19 mouse cellular contexts compared by ENCODE assay signal in genomic region chr2:130015196-130015595, GRCm38 (mm10). TPM values are rescaled to one million over a fixed set of nuclear protein-coding genes. Genes with fewer than 3 reads are reported as not detected.
DNase-seq lines count a peak whose midpoint lies in the region; ATAC-seq lines count a peak whose summit lies in the region.
"Had no signal": no experiment of that assay in that cellular context is flagged by ENCODE, and none has a peak within 500 bp of the region (broad histone marks: within the 10 kb centered on the region; RNA-seq: fewer than 3 reads in every experiment).

No protein-coding gene starts in this region.

- no peak for ATAC-seq in megakaryocyte-erythroid progenitor cell, adult 5-6 weeks (replicated peaks; ENCODE audit: low FRiP score, low TSS enrichment, poor library complexity, severe bottlenecking)
- no peak for ATAC-seq in megakaryocyte progenitor cell, adult 5-6 weeks (replicated peaks; ENCODE audit: poor library complexity)
- ATAC-seq: forebrain, embryonic 16.5 days; intestine, postnatal 0 days had no signal

- DNase-seq in cerebellum, postnatal 10 days: peak; percentile 19 to 30
- DNase-seq in cerebellum, postnatal 14 days: no peak
- peak; percentile 66 for DNase-seq in ovary, adult 18-20 months (ENCODE audit: low spot score)
- DNase-seq in ovary, postnatal 10 days (ENCODE audit: low spot score): no peak
- DNase-seq in adrenal gland, postnatal 25 days: peak; percentile 60
- DNase-seq: cerebellum, adult 2 months; cerebellum, postnatal 36 days; gastrocnemius, adult 2 months; gastrocnemius, postnatal 36 days; heart, adult 2 months; kidney, adult 9 months; kidney, postnatal 10 days; layer of hippocampus, postnatal 36 days; left cerebral cortex, postnatal 4 days; liver had no signal

RNA-seq across cellular contexts. Expression of gene Tgm3, which starts 3.0 kb away (rescaled TPM):
- 0.85 and 1.2 TPM in 2 replicates for total RNA-seq in adrenal gland, postnatal 25 days (2021)
- total RNA-seq in megakaryocyte-erythroid progenitor cell, adult 5-6 weeks (2014; fragmentation: Nextera tagmentation): not detected in 2 replicates
- total RNA-seq in megakaryocyte-erythroid progenitor cell, adult 5-6 weeks (2017): not detected in 2 replicates
- 0.15 and 0.44 TPM in 2 replicates for total RNA-seq in megakaryocyte progenitor cell, adult 5-6 weeks (2015)
- 0.04 and 0.17 TPM in 2 replicates for total RNA-seq in megakaryocyte progenitor cell, adult 5-6 weeks (2017)
- total RNA-seq: gastrocnemius, adult 2 months; gastrocnemius, postnatal 36 days; heart, adult 2 months had no signal

Comparison
In these comparisons a context has a peak if more than half of its experiments do, and no peak if none do; other contexts are left out.
1. DNase-seq: peak in cerebellum, postnatal 10 days (2 of 2), ovary, adult 18-20 months (single experiment) and adrenal gland, postnatal 25 days (single experiment); none in cerebellum, postnatal 14 days (0 of 2) and ovary, postnatal 10 days (single experiment).